Comparison of ENCODE assay signal across 8 mouse cellular contexts in genomic region chr2:152789591-152789999, GRCm38 (mm10). TPM values are rescaled to one million over a fixed set of nuclear protein-coding genes. Genes with fewer than 3 reads are reported as not detected.
DNase-seq lines count a peak whose midpoint lies in the region; ATAC-seq lines count a peak whose summit lies in the region.

No protein-coding gene starts in this region.

- peaks cover 88% of the 10 kb centered on the region for H3K4me1 ChIP-seq in heart, embryonic 12.5 days (replicated peaks)

- WGBS in heart, embryonic 12.5 days, result 9% methylated on average over 4 of the region's 4 CpGs

- H3K4me2 ChIP-seq in heart, embryonic 12.5 days, result peak overlapping the region; percentile 54

- no peaks in the 10 kb centered on the region for H3K9me3 ChIP-seq in heart, embryonic 12.5 days (replicated peaks)

- peak; percentile 75 for DNase-seq in CD4-positive, CD25-positive, alpha-beta regulatory T cell, adult 2 months (ENCODE audit: low read depth, low spot score)
- DNase-seq in T-cell, adult 2 months (ENCODE audit: low spot score), result peak; percentile 61
- DNase-seq in kidney, postnatal 4 days, result peak; percentile 46 to 51
- peak; percentile 74 to 79 for DNase-seq in thymus, postnatal 36 days
- no peak for DNase-seq in right cerebral cortex, adult 2 months (ENCODE audit: low spot score in 2 of 2)
- DNase-seq in right cerebral cortex, postnatal 10 days (ENCODE audit: low spot score in 2 of 2), result no peak

- H3K4me3 ChIP-seq in heart, embryonic 12.5 days, result no peak overlapping the region

- peak overlapping the region; percentile 96 for H3K27ac ChIP-seq in heart, embryonic 12.5 days (ENCODE audit: poor library complexity, severe bottlenecking)

- no peaks in the 10 kb centered on the region for H3K27me3 ChIP-seq in heart, embryonic 12.5 days (replicated peaks)

- ATAC-seq in heart, embryonic 12.5 days (ENCODE audit: insufficient number of reproducible peaks, low FRiP score), result peak; percentile 86
- ATAC-seq in monocyte, adult 5-6 weeks (replicated peaks; ENCODE audit: insufficient number of reproducible peaks, low FRiP score, low TSS enrichment, poor library complexity, severe bottlenecking), result peak; percentile 75

- H3K36me3 ChIP-seq in heart, embryonic 12.5 days, result peaks cover 5% of the 10 kb centered on the region; the same call in 1 of the 2 replicates

- no peak overlapping the region for H3K9ac ChIP-seq in heart, embryonic 12.5 days

RNA-seq across cellular contexts. Expression of gene Cox4i2, which starts 35.6 kb away (rescaled TPM):
- polyA plus RNA-seq in heart, embryonic 12.5 days (2016; fragmentation: Nextera tagmentation; extraction: Ambion mirVana), result 18.9 and 20.8 TPM in 2 replicates
- not detected in 3 replicates for total RNA-seq in monocyte, adult 5-6 weeks (2017)

RNA-seq across cellular contexts. Expression of gene Bcl2l1, which starts 41.9 kb away (rescaled TPM):
- 83.0 and 85.9 TPM in 2 replicates for polyA plus RNA-seq in heart, embryonic 12.5 days (2016; fragmentation: Nextera tagmentation; extraction: Ambion mirVana)
- total RNA-seq in monocyte, adult 5-6 weeks (2017), result 11.8 to 39.0 TPM (median 21.7 TPM) in 3 replicates

RNA-seq across cellular contexts. Expression of gene Id1, which starts 53.5 kb away (rescaled TPM):
- polyA plus RNA-seq in heart, embryonic 12.5 days (2016; fragmentation: Nextera tagmentation; extraction: Ambion mirVana), result 87.7 and 90.9 TPM in 2 replicates
- total RNA-seq in monocyte, adult 5-6 weeks (2017), result 3.7 to 18.6 TPM (median 15.7 TPM) in 3 replicates

RNA-seq across cellular contexts. Expression of gene Tpx2, which starts 58.2 kb away (rescaled TPM):
- 65.6 and 74.1 TPM in 2 replicates for polyA plus RNA-seq in heart, embryonic 12.5 days (2016; fragmentation: Nextera tagmentation; extraction: Ambion mirVana)
- total RNA-seq in monocyte, adult 5-6 weeks (2017), result 1.1 to 2.7 TPM (median 1.6 TPM) in 3 replicates

Comparison
In these comparisons a context has a peak if more than half of its experiments do, and no peak if none do; other contexts are left out.
1. DNase-seq: peak in CD4-positive, CD25-positive, alpha-beta regulatory T cell, adult 2 months (single experiment), T-cell, adult 2 months (single experiment), kidney, postnatal 4 days (2 of 2) and thymus, postnatal 36 days (2 of 2); none in right cerebral cortex, adult 2 months (0 of 2) and right cerebral cortex, postnatal 10 days (0 of 2).